Mouse (Mus musculus) ES-E14 (cell line): ENCODE measurements around the gene Nudt13. TPM values are rescaled to one million over a fixed set of nuclear protein-coding genes. Genes with fewer than 3 reads are reported as not detected.

ENCODE experiments used
- DNase-seq: peaks from one replicate; pipeline ENCODE4 v3.0.0-alpha.2; 2013; ENCODE audit warnings: low read depth, low spot score
- H3K27ac ChIP-seq: 2 replicates; pipeline ENCODE4 v1.5.1; 2012; ENCODE audit warnings: low read depth, mild to moderate bottlenecking, low read length, moderate library complexity, mixed read lengths; ENCODE audit not compliant: poor library complexity, insufficient read depth, severe bottlenecking
- H3K36me3 ChIP-seq: 2 replicates; pipeline ENCODE4 v1.6.1; 2012; ENCODE audit warnings: mild to moderate bottlenecking, low read length, moderate library complexity, mixed read lengths; ENCODE audit not compliant: control insufficient read depth, poor library complexity, insufficient read depth, severe bottlenecking
- H3K4me1 ChIP-seq, 2 experiments: fragments of 150-350 bp in 1 of 2; sonication (generic) in 1 of 2; 2 replicates each; pipeline ENCODE4 v1.6.1; 2012; ENCODE audit warnings: low read length in 2 of 2, mild to moderate bottlenecking in 1 of 2, mixed read lengths in 1 of 2; ENCODE audit not compliant: control insufficient read depth in 2 of 2, insufficient read depth in 2 of 2, poor library complexity in 1 of 2
- H3K4me3 ChIP-seq, 2 experiments: fragments of 150-350 bp in 1 of 2; sonication (generic) in 1 of 2; 2 replicates each; pipeline ENCODE4 v1.5.1; 2012; ENCODE audit warnings: low read length in 2 of 2, low read depth in 1 of 2, mild to moderate bottlenecking in 1 of 2, mixed read lengths in 1 of 2; ENCODE audit not compliant: insufficient read depth in 1 of 2, poor library complexity in 1 of 2, severe bottlenecking in 1 of 2
- H3K9ac ChIP-seq: 2 replicates; pipeline ENCODE4 v1.6.1; 2012; ENCODE audit warnings: low read depth, mild to moderate bottlenecking, low read length, mixed read lengths; ENCODE audit not compliant: poor library complexity, insufficient read depth, severe bottlenecking
- H3K9me3 ChIP-seq: fragments of 150-350 bp; sonication (generic); 2 replicates; pipeline ENCODE4 v1.6.1; 2012; ENCODE audit warnings: low read depth, mild to moderate bottlenecking, low read length; ENCODE audit not compliant: control insufficient read depth, insufficient read depth
- CHD2 ChIP-seq: IDR thresholded peaks from 2 replicates; pipeline ENCODE4 v1.6.1; 2014; ENCODE audit warnings: mild to moderate bottlenecking, low read depth, low read length, inconsistent platforms
- HCFC1 ChIP-seq: IDR thresholded peaks from 2 replicates; pipeline ENCODE4 v1.6.1; 2012; ENCODE audit warnings: low read length, inconsistent platforms, borderline replicate concordance; ENCODE audit not compliant: insufficient read depth
- MAFK ChIP-seq: IDR thresholded peaks from 2 replicates; pipeline ENCODE4 v1.6.1; 2014; ENCODE audit warnings: mild to moderate bottlenecking, low read depth, low read length, inconsistent platforms; ENCODE audit not compliant: insufficient read depth
- ZC3H11A ChIP-seq: IDR thresholded peaks from 2 replicates; pipeline ENCODE4 v1.6.1; 2012; ENCODE audit warnings: low read depth, mild to moderate bottlenecking, inconsistent platforms, low read length, borderline replicate concordance
- ZNF384 ChIP-seq: IDR thresholded peaks from 2 replicates; pipeline ENCODE4 v1.6.1; 2012; ENCODE audit warnings: low read depth, low read length, inconsistent platforms
- in situ Hi-C, 2 experiments: fragments of 600-800 bp; cut with MboI; formaldehyde crosslinking; loops; one replicate each; pipeline ENCODE4 v1.15.1; 2025; ENCODE audit warnings: low sequenced_read_pairs in 2 of 2, inconsistent platforms in 1 of 2; ENCODE audit not compliant: unreplicated experiment in 2 of 2
- total RNA-seq: library from RNA; depleted of rRNA; stranded (reverse); fragments of 300-350 nt; gene quantifications from 2 replicates; pipeline ENCODE4 v1.2.3, GENCODE M21; 2012; rRNA removed

Gene Nudt13
- 9.4 and 13.7 TPM in 2 replicates for total RNA-seq

DNA sequence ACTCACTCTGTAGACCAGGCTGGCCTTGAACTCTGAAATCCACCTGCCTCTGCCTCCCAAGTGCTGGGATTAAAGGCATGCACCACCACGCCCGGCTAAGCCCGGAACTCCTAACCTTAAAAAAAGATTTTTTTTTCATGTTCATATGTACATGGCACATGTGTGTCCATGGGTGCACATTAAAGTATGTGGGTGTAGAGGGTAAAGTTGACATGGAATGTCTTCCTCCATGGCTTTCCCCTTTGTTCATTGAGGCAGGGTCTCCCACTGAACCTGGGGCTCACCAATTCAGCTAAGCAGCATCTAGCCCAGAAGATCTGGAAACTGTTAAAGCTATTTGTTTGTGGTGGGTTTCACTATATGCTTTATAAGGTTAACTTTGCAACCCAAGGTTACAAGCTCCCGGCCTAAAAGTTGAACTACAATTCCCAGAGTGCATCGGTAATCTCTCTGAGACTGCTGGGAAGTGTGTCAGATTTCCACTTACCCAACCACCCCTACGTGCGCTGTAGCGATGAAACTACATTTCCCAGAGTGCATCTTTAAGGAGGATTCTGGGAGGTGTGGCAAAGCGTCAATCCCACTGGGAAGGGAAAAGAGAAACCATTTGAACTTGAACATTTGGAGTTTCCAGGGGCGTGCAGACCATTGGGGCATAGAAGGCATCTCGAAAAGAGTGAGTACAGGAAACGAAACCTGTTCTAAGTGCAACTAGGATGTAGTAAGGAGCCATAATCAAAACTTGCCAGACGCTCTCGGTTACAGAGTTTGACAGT is at the start of gene Nudt13:
Gene Nudt13, plus strand, starts transcription at position 581 of the 776 bp plus-strand sequence.
- Histone ChIP-seq H3K9me3 (no peaks in the 10 kb centered on the region), H3K9ac (peak within 1 kb of the TSS; percentile 56), H3K4me1 (no peaks in the 10 kb centered on the region), H3K36me3 (no peaks in the 10 kb centered on the region), H3K4me3 (peak within 1 kb of the TSS; percentile 67 to 75), H3K27ac (no peak within 1 kb of the TSS)
- peak; percentile 83 for DNase-seq
- in situ Hi-C loops: no loop called here
- no peak for TF ChIP-seq ZNF384
- TF ChIP-seq ZC3H11A: no peak
- peak; percentile 85; the same call in 1 of the 2 replicates for TF ChIP-seq CHD2
- TF ChIP-seq MAFK: no peak
- peak; percentile 100 for TF ChIP-seq HCFC1

DNA sequence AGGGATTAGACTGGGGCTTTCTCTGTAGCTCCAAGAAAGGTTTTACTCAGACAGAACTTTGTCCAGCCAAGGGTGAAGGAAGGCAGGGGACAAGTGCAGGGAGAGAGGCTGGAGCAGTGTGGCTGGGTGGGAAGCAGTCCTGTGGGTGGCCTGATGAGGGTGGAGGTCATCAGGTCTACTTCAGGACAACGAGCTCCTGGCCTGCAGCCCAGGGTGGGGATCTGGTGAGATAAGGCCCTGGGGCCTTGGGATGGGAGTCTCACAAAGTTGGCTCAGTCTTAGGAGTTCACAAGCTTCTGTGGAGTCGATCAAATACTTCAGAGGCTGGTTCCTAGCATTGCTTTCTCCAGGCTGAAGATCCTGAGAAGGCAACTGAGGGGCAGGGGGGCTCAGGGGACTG is 49.2 kb upstream of the Nudt13 start:
- no peak overlapping the region for H3K4me3 ChIP-seq
- in situ Hi-C loops: loop anchor here in 1 of 2 experiments (10.0 kb wide), 1 partner anchor 141 kb away; no protein-coding TSS in a partner anchor
- no peaks in the 10 kb centered on the region for H3K36me3 ChIP-seq
- H3K27ac ChIP-seq: no peak overlapping the region
- TF ChIP-seq ZNF384 (no peak), ZC3H11A (no peak), HCFC1 (no peak), CHD2 (no peak), MAFK (no peak)
- no peak for DNase-seq
- H3K4me1 ChIP-seq: peaks cover 2 to 8% of the 10 kb centered on the region in 2 experiments; a peak in 2 of 4 replicates
- no peak overlapping the region for H3K9ac ChIP-seq
- H3K9me3 ChIP-seq: no peaks in the 10 kb centered on the region

- no peak overlapping the region for H3K9ac ChIP-seq
- no peak overlapping the region for H3K4me3 ChIP-seq
- DNase-seq: no peak
These were observed 48.6 kb upstream of the Nudt13 start for GRCm38 (mm10) chr14:20245861-20246260.

DNA sequence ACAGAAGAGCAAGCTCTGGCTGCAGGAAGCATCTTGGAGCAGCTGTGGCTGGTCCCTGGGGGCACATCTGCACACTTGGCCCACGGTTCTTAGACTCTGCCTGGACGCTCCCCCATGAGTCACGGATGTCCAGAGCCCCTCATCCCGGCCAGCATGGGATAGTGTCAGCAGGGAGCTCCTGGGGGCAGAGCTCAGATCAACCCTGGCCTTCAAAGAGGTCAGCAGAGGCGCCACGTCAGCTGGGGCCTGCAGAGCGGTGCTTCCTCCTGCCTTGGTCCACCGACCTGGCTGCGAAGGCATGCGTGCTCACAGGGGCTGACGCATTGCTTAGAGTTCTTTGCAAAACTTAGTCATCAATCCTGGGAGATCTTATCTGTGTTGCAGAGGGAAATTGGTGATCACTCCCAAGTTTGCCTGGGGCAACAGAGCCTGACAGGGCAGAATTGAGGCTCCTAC is 47.7 kb upstream of the Nudt13 start:
- in situ Hi-C loops: loop anchor here in 1 of 2 experiments (10.0 kb wide), 1 partner anchor 142 kb away; no protein-coding TSS in a partner anchor
- TF ChIP-seq HCFC1: no peak
- no peak for TF ChIP-seq ZC3H11A
- no peak for TF ChIP-seq ZNF384
- no peak for TF ChIP-seq CHD2
- TF ChIP-seq MAFK: no peak
- DNase-seq: no peak
- H3K9ac ChIP-seq: no peak overlapping the region
- no peak overlapping the region for H3K4me3 ChIP-seq
- no peak overlapping the region for H3K27ac ChIP-seq
- no peaks in the 10 kb centered on the region for H3K36me3 ChIP-seq
- H3K9me3 ChIP-seq: no peaks in the 10 kb centered on the region
- H3K4me1 ChIP-seq: peaks cover 2 to 8% of the 10 kb centered on the region in 2 experiments; a peak in 2 of 4 replicates

More at GRCm38 (mm10) chr14:20245861-20246260, 48.6 kb upstream of the Nudt13 start:
- in situ Hi-C loops: loop anchor here in 1 of 2 experiments (10.0 kb wide), 1 partner anchor 141 kb away; no protein-coding TSS in a partner anchor
- H3K36me3 ChIP-seq: no peaks in the 10 kb centered on the region
- TF ChIP-seq MAFK (no peak), ZC3H11A (no peak), ZNF384 (no peak)
- peaks cover 2 to 8% of the 10 kb centered on the region in 2 experiments; a peak in 2 of 4 replicates for H3K4me1 ChIP-seq
- no peak overlapping the region for H3K27ac ChIP-seq
- no peaks in the 10 kb centered on the region for H3K9me3 ChIP-seq
